Mouse (Mus musculus) lung, adult 2 months (tissue): ENCODE data around the gene Bloc1s4. TPM values are rescaled to one million over a fixed set of nuclear protein-coding genes. Genes with fewer than 3 reads are reported as not detected.

Experiments
- DNase-seq: peaks from one replicate; pipeline ENCODE4 v3.0.0; 2022
- H3K4me1 ChIP-seq: fragments of 200-500 bp; 2 replicates; pipeline ENCODE4 v1.6.1; 2011; ENCODE audit warnings: low read length; ENCODE audit not compliant: control insufficient read depth, insufficient read depth
- H3K4me3 ChIP-seq: fragments of 200-500 bp; replicated peaks from 2 replicates; pipeline ENCODE3; 2011; ENCODE audit warnings: low read depth, mild to moderate bottlenecking, control low read depth, low read length; ENCODE audit errors: extremely low read depth
- CTCF ChIP-seq: fragments of 200-500 bp; IDR thresholded peaks from 2 replicates; pipeline ENCODE4 v1.5.1; 2011; ENCODE audit warnings: mild to moderate bottlenecking, low read length, control low read depth; ENCODE audit not compliant: insufficient read depth
- POLR2A ChIP-seq: fragments of 200-500 bp; IDR thresholded peaks from 2 replicates; pipeline ENCODE4 v1.6.1; 2011; ENCODE audit warnings: low read depth, mild to moderate bottlenecking, control low read depth, low read length, borderline replicate concordance; ENCODE audit errors: extremely low read depth
- WGBS: fragments of 180-500 bp; shearing (Covaris S2); methylation state at CpG from one replicate; pipeline ENCODE4 v1.1.7; 2018; 5-methylcytosine and 5-hydroxymethylcytosine counted together
- polyA plus RNA-seq: library from polyadenylated mRNA; depleted of rRNA; stranded (reverse); fragments of >200 nt; gene quantifications from 2 replicates; pipeline ENCODE4 v1.2.3, GENCODE M21; 2012

The Bloc1s4 gene
- polyA plus RNA-seq, 1 experiment = 25.7 TPM

DNA sequence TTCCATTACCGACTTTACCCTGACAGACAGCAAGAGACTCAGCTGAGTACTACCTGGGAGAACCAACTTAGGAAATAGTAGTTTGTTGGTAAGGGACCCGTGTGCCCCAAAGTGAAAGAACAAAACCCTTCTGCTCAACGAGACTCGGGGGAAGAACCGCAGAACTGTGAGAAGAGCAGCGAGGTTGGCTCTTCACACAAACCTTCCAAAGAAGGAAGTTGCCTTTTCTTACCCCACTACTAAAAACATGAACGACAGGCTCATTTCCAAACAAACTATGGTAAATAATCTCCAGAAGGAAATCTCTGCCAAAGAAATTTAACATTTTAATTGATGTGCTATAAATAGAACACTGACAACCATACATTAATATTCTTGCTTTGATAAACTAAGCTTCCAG lies 1.4 kb downstream of the Bloc1s4 start:
- no peak for DNase-seq
- 64% methylated on average over 7 of the region's 7 CpGs for WGBS
- TF ChIP-seq CTCF = no peak
- TF ChIP-seq POLR2A = no peak
- peaks cover 6% of the 10 kb centered on the region for H3K4me1 ChIP-seq
- H3K4me3 ChIP-seq = no peak overlapping the region

- WGBS = 29% methylated on average over 16 of the region's 16 CpGs
- peak overlapping the region; percentile 31 for H3K4me3 ChIP-seq
- DNase-seq = peak; percentile 87
- TF ChIP-seq CTCF = peak; percentile 93
- no peak for TF ChIP-seq POLR2A
- H3K4me1 ChIP-seq = peaks cover 3% of the 10 kb centered on the region; the same call in 1 of the 2 replicates
These were observed 6.2 kb downstream of the Bloc1s4 start for GRCm38 (mm10) chr5:36742126-36742848.

GRCm38 (mm10) chr5:36739829-36740228 lies 8.6 kb downstream of the Bloc1s4 start:
- TF ChIP-seq CTCF (peak; percentile 49; the same call in 1 of the 2 replicates), POLR2A (no peak)
- DNase-seq = no peak
- WGBS = 49% methylated on average over 4 of the region's 4 CpGs
- Histone ChIP-seq H3K4me3 (no peak overlapping the region), H3K4me1 (no peaks in the 10 kb centered on the region)

GRCm38 (mm10) chr5:36738799-36739615 lies 9.4 kb downstream of the Bloc1s4 start:
- H3K4me3 ChIP-seq = no peak overlapping the region
- WGBS = 49% methylated on average over 16 of the region's 16 CpGs
- TF ChIP-seq CTCF (no peak), POLR2A (no peak)
- no peaks in the 10 kb centered on the region for H3K4me1 ChIP-seq
- no peak for DNase-seq

DNA sequence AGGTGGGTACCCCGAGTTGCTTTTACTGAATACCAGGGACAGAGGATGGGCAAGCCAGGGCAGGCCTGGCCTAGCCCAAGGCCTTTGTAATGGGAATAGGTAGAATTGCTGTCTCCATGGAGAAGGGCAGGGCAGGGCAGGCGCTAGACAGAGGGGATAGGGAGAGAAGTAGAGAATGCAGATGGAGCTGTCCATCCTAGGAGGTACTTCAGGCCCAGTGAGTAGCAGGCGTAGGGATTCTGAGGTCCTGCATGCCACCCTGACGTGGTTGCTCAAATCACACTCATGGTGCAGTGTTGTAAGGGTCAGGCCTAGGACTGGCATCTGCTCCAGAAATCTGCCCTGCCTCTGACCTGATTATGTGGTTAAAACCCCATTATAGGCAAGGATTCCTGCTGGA lies 10.7 kb downstream of the Bloc1s4 start:
- H3K4me3 ChIP-seq = no peak overlapping the region
- WGBS = 57% methylated on average over 4 of the region's 4 CpGs
- DNase-seq = no peak
- H3K4me1 ChIP-seq = no peaks in the 10 kb centered on the region
- TF ChIP-seq POLR2A (no peak), CTCF (no peak)

GRCm38 (mm10) chr5:36736009-36736408 lies 12.4 kb downstream of the Bloc1s4 start:
- no peak for DNase-seq
- H3K4me3 ChIP-seq = no peak overlapping the region
- H3K4me1 ChIP-seq = no peaks in the 10 kb centered on the region
- 57% methylated on average over 8 of the region's 8 CpGs for WGBS
- no peak for TF ChIP-seq POLR2A
- no peak for TF ChIP-seq CTCF

- 80% methylated on average over 6 of the region's 6 CpGs for WGBS
- Histone ChIP-seq H3K4me3 (no peak overlapping the region), H3K4me1 (no peaks in the 10 kb centered on the region)
- TF ChIP-seq POLR2A = no peak
- no peak for TF ChIP-seq CTCF
- no peak for DNase-seq
These were observed 13.3 kb downstream of the Bloc1s4 start for GRCm38 (mm10) chr5:36735106-36735505.

- no peak for DNase-seq
- Histone ChIP-seq H3K4me1 (no peaks in the 10 kb centered on the region), H3K4me3 (no peak overlapping the region)
- no peak for TF ChIP-seq CTCF
- TF ChIP-seq POLR2A = no peak
- 74% methylated on average over 3 of the region's 3 CpGs for WGBS
These were observed 15.0 kb downstream of the Bloc1s4 start for GRCm38 (mm10) chr5:36733405-36733804.

DNA sequence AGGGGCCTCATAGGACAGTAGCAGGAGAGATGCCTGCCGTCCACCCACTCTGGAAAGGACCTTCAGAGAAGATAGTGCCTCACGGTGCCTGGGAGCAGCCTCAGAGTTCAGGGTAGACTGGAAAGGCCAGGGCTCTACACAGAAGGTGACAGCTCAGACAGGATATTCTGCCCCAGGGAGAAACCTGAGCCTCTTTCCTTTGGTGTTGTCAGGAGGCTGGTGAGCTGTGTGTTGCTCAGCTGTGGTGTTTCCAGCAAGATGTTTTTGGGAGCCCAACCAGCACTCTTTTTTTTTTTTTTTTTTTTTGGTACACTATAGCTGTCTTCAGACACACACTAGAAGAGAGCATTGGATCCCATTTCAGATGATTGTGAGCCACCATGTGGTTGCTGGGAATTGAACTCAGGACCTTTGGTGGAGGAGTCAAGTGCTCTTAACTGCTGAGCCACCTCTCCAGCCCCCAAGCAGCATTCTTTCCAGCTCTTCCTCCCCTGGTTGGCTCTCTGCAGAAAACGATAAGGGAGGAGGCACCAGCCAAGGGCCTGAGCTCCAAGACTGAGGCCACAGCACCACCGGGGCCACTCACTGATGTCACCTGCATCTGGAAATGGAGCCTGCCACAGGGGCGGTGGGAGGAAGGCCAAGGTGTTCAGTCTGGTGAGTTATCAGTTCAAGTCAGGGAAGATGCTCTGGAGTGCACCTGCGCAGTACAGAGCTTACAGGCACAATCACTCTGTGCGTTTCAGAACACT lies 16.4 kb downstream of the Bloc1s4 start:
- 66% methylated on average over 7 of the region's 7 CpGs for WGBS
- no peak for DNase-seq
- TF ChIP-seq POLR2A = no peak
- no peak for TF ChIP-seq CTCF
- Histone ChIP-seq H3K4me3 (no peak overlapping the region), H3K4me1 (no peaks in the 10 kb centered on the region)
